Mouse (Mus musculus) megakaryocyte, embryonic 14.5 days (primary cell): ENCODE results near the gene Rhbdd1.

Experiments
- FLI1 ChIP-seq: IDR thresholded peaks from 2 replicates; pipeline ENCODE4 v1.6.1; 2012; ENCODE audit warnings: low read length, inconsistent platforms, mixed read lengths
- GATA1 ChIP-seq: IDR thresholded peaks from 3 replicates; pipeline ENCODE4 v1.6.1; 2012; ENCODE audit warnings: mixed read lengths, low read length, inconsistent platforms, borderline replicate concordance

DNA sequence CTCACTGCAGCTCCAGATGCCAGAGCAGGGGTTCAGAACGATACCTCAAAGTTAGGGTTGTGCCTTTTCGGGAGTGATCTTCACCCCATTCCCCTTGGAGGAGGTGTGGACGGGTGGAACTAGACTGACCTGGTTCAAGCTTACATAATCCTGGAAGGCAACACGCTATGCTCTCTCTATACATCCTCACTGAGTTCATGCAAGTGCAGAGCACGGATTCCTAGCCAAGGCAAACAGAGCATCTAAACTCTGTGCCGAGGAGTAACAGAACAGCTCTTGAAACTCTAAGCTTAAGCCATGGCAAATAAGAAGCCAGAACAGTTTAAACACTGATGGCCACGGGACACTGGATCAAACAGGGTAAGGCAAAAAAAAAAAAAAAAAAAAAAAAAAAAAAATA lies 166.1 kb downstream of the Rhbdd1 start:
- TF ChIP-seq GATA1 (no peak), FLI1 (no peak)
